Mouse (Mus musculus): ENCODE measurements around the gene Nudcd3. TPM values are rescaled to one million over a fixed set of nuclear protein-coding genes. Genes with fewer than 3 reads are reported as not detected.

The Nudcd3 gene
- 18.0 and 20.1 TPM in 2 replicates for polyA plus RNA-seq (2012; rRNA removed; ENCODE audit: low replicate concordance)

DNA sequence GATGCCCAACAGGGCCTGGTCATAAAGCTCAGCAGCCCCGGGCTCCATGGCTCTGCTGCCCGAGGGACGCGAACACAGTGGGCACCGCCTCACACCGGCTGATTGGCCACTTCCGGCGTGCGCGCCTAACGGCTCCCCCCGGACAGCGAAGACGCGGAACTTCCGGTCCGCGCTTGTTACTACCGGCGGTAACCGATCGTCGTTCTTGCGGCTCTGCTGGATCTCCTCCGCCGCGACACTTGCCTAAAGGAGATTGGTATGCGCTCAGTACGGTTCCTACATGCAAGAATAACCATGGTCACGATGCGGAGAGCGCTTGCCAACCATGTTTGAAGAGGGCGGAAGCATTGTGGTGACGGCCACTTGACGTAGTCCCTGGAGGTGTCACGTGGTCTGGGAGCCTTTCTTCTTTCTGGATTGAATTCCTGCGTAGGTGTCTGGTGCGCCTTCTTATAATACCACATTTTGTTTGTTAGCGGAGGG lies at the start of gene Nudcd3:
Nudcd3 (minus strand) TSS at position 329 of the 483 bp plus-strand sequence.

DNA sequence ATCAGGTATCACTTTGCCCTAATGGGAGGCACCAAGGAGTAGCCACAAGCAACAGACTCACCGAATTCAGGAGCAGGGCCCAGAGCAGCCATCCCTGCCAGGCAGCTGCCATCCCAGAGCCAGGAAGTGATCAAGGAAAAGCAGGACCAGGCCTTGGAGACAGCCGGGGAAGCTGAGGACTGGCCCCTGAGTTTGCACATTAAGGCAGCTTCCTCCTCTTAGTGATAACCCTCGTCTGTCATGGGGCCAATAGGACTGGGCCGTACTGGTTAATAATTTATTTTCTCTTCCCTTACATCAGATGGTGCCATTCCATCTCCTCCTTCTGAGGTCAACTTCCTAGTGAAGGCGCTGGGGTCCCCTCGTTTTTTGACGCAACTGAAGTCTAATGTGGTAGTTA lies 29.8 kb upstream of the Nudcd3 start, which contains the start of gene Npc1l1:
Npc1l1 (minus strand) TSS at position 132 of the 400 bp plus-strand sequence.

DNA sequence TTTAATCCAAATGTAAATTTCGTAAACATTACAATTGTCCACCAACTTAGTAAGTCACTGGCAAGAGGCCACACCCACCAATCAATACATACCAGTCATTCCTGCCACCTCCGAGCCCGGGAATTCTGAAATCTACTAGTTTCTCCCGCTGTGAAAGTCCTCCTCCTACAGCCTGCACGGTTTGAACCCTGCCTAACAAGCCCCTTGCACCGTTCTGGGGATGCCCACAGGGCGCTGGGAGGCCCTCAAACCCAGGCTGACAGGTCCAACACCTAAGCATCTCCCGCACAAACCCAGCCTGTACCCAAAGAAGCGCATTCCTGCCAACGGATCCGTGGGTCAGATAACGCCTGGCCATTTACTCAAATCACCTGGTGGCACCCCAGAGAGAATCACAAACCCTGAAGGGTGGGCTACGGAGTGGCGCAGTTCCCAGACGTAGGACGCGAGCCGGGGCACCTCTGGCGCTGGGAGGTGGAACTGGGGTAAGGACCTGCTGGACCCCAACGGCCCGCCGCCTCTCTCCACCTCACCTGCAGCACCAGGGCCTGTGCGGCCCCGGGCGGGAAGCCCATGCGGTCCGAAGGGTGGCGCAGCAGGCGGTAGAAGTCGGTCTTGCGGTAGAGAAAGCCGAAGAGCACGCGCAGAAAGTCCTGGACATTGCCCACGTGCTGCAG lies 667 bp downstream of the Nudcd3 start, which contains the start of gene A730071L15Rik:
A730071L15Rik (plus strand) TSS at position 620 of the 677 bp plus-strand sequence.

GRCm38 (mm10) chr11:6066176-6066575 lies 134.0 kb downstream of the Nudcd3 start, which contains the start of gene Camk2b:
Gene Camk2b, minus strand, starts transcription at chr11:6066362.

Other genes starting within 250 kb of the Nudcd3 start
- gene Ykt6, start 244.7 kb downstream of the Nudcd3 start, polyA plus RNA-seq (2012; rRNA removed; ENCODE audit: low replicate concordance) = 41.6 and 81.0 TPM in 2 replicates
- gene Camk2b, start 134.1 kb downstream of the Nudcd3 start, polyA plus RNA-seq (2012; rRNA removed; ENCODE audit: low replicate concordance) = 9.2 and 21.3 TPM in 2 replicates
- 0.09 TPM in 1 of 2 replicates, not detected in the other for gene A730071L15Rik, start 386 bp downstream of the Nudcd3 start, polyA plus RNA-seq (2012; rRNA removed; ENCODE audit: low replicate concordance)
- 106 and 566 TPM in 2 replicates for gene Npc1l1, start 29.7 kb upstream of the Nudcd3 start, polyA plus RNA-seq (2012; rRNA removed; ENCODE audit: low replicate concordance)
- 13.1 and 17.0 TPM in 2 replicates for gene Ddx56, start 67.4 kb upstream of the Nudcd3 start, polyA plus RNA-seq (2012; rRNA removed; ENCODE audit: low replicate concordance)
- 253 and 292 TPM in 2 replicates for gene Tmed4, start 74.5 kb upstream of the Nudcd3 start, polyA plus RNA-seq (2012; rRNA removed; ENCODE audit: low replicate concordance)
- gene Ogdh, start 91.2 kb upstream of the Nudcd3 start, polyA plus RNA-seq (2012; rRNA removed; ENCODE audit: low replicate concordance) = 230 and 298 TPM in 2 replicates
- 79.2 and 81.2 TPM in 2 replicates for gene Zmiz2, start 188.7 kb upstream of the Nudcd3 start, polyA plus RNA-seq (2012; rRNA removed; ENCODE audit: low replicate concordance)
- gene Ppia, start 215.0 kb upstream of the Nudcd3 start, polyA plus RNA-seq (2012; rRNA removed; ENCODE audit: low replicate concordance) = 136 and 198 TPM in 2 replicates
- gene H2afv, start 244.0 kb upstream of the Nudcd3 start, polyA plus RNA-seq (2012; rRNA removed; ENCODE audit: low replicate concordance) = 42.7 and 78.6 TPM in 2 replicates

Measured in duodenum, adult 2 months (tissue).